Mouse (Mus musculus) hindbrain, embryonic 12.5 days (tissue): ENCODE measurements around the gene Cr2. TPM values are rescaled to one million over a fixed set of nuclear protein-coding genes. Genes with fewer than 3 reads are reported as not detected.
A peak's percentile ranks its signal among the peaks of the same experiment; 100 is the strongest.
"Not testable (repeated sequence)": the region's sequence is repeated elsewhere in the genome, so short reads cannot be mapped to it uniquely, and the experiment has no call there.

ENCODE experiments used
- ATAC-seq: fragments of 200-750 bp; cut with Nextera tagmentation; 2 replicates; pipeline ENCODE4 v1.8.0; 2017; ENCODE audit warnings: moderate TSS enrichment; ENCODE audit not compliant: low FRiP score
- H3K27ac ChIP-seq: fragments of 300-500 bp; sonication (generic); 2 replicates; pipeline ENCODE4 v1.5.1; 2016; ENCODE audit warnings: mild to moderate bottlenecking
- H3K27me3 ChIP-seq: fragments of 300-500 bp; sonication (generic); 2 replicates; pipeline ENCODE4 v1.6.1; 2016; ENCODE audit warnings: mild to moderate bottlenecking
- H3K36me3 ChIP-seq: fragments of 300-500 bp; sonication (generic); 2 replicates; pipeline ENCODE4 v1.6.1; 2016; ENCODE audit warnings: mild to moderate bottlenecking
- H3K4me1 ChIP-seq: fragments of 300-500 bp; sonication (generic); 2 replicates; pipeline ENCODE4 v1.6.1; 2016
- H3K4me2 ChIP-seq: fragments of 300-500 bp; sonication (generic); replicated peaks from 2 replicates; pipeline ENCODE4 v1.6.1; 2016; ENCODE audit warnings: mild to moderate bottlenecking
- H3K4me3 ChIP-seq: fragments of 300-500 bp; sonication (generic); 2 replicates; pipeline ENCODE4 v1.5.1; 2016; ENCODE audit warnings: mild to moderate bottlenecking
- H3K9ac ChIP-seq: fragments of 300-500 bp; sonication (generic); 2 replicates; pipeline ENCODE4 v1.6.1; 2016; ENCODE audit warnings: mild to moderate bottlenecking, moderate library complexity
- H3K9me3 ChIP-seq: fragments of 300-500 bp; sonication (generic); replicated peaks from 2 replicates; pipeline ENCODE4 v1.6.1; 2016; ENCODE audit warnings: mild to moderate bottlenecking
- WGBS: fragments of 180-500 bp; shearing (Covaris S2); methylation state at CpG from one replicate; pipeline ENCODE4 v1.1.7; 2016; 5-methylcytosine and 5-hydroxymethylcytosine counted together
- polyA plus RNA-seq: library from polyadenylated mRNA; unstranded; fragments of >200 nt; fragmentation: Nextera tagmentation; extraction: Ambion mirVana; gene quantifications from 2 replicates; pipeline ENCODE4 v1.2.1, GENCODE M21; 2016

Gene Cr2
- 0.08 and 0.37 TPM in 2 replicates for polyA plus RNA-seq

DNA sequence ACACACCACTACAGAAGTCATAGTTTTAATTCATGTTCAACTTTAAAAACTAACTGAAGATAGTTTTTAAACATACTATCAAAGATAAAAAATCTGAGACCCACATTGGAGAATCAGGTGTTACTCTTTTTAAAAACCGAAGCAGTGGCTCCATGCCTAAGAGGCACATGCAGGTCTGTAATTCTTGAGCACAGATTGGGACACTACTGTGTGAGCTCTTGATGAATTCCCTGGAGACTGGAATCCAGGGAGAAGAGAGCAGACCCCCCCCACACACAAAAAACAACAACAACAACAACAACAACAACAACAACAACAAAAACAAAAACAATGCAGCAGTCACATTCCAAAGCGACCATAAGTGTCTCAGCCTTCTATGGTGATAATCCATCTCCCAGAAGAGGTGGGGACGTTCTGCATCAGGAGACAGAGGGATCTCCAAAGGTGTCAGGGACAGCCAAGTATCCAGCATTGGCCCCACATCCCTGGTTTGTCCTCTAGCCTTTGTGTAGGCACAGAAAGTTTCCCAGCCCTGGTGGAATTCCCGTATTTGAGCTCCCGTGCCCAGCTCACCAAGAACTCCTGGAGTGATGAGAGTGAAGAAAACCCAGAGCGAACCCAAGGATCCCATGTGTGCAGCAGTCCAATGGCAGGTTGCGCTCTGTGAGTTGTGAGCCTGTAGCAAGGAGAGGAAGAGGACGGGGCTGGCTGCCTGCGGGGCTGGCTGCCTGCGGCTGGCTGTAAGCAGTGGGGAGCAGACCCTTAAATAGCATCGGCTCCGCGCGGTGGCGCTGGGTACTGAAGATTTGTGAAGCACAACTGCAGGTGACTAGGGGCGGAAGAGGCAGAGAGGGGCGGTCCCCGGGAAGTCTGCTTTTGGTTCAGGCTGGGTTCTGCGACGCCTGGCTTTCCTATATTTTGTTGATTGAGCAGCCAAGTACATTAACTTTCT is at the start of gene Cr2:
TSS of gene Cr2 (minus strand) at position 737 of the 952 bp plus-strand sequence.
- peak within 1 kb of the TSS; percentile 27; the same call in 1 of the 2 replicates for H3K9ac ChIP-seq
- 9% methylated on average over 20 of the region's 20 CpGs for WGBS
- H3K4me1 ChIP-seq, result peaks cover 3% of the 10 kb centered on the region; the same call in 1 of the 2 replicates
- ATAC-seq, result peak; percentile 97
- H3K4me2 ChIP-seq, result peak within 1 kb of the TSS; percentile 62
- H3K27ac ChIP-seq, result no peak within 1 kb of the TSS
- H3K36me3 ChIP-seq, result no peaks in the 10 kb centered on the region
- no peaks in the 10 kb centered on the region for H3K27me3 ChIP-seq
- H3K9me3 ChIP-seq, result no peaks in the 10 kb centered on the region
- H3K4me3 ChIP-seq, result peak within 1 kb of the TSS; percentile 28

DNA sequence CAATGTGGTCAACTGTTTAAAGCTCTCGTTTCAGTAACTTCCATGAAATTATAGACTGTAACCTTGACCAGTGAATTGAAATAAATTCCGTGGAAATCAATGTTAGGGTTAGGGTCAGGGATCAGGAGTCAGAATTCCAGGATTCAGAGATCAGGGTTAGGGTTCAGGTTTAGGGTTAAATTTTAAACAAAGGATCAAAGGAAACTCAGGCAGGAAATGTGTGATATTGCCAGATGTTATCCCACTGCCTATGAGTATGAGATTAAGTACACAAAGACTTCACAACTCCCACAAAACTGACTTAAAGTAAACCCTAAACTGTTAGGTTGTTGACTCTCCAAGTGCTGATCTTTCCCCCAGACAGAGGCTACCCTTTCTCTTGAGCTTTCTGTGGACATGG is 45.3 kb upstream of the Cr2 start:
- Histone ChIP-seq H3K4me3 (no peak overlapping the region), H3K4me2 (no peak overlapping the region), H3K27me3 (no peaks in the 10 kb centered on the region), H3K9ac (no peak overlapping the region), H3K36me3 (no peaks in the 10 kb centered on the region), H3K9me3 (no peaks in the 10 kb centered on the region), H3K27ac (no peak overlapping the region), H3K4me1 (no peaks in the 10 kb centered on the region)
- 48% methylated on average over 2 of the region's 2 CpGs for WGBS
- no peak for ATAC-seq

GRCm38 (mm10) chr1:195212851-195213250 is 36.3 kb upstream of the Cr2 start:
- H3K4me1 ChIP-seq, H3K4me2 ChIP-seq, ATAC-seq, H3K4me3 ChIP-seq, H3K27ac ChIP-seq, H3K9ac ChIP-seq, H3K27me3 ChIP-seq, H3K36me3 ChIP-seq, H3K9me3 ChIP-seq: not testable (repeated sequence)
- 59% methylated on average over 19 of the region's 19 CpGs for WGBS

DNA sequence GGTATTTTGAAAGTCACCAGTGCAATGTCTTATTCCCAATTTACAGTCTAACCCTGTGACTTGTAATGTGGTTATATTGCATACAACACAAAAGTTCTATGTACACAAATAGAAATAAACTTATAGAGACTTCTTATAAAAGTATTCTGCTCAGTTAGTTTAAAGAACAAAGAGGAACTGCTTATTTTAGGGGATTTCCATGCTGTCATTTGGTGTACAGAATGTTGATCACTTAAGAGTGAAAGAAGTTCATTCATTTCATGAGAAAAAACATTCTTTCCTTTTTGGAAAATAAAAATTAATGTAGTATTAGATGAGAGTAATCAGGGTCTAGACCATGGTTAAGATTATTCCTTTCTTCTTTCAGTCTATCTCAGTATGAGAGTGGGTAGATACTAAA is 8.2 kb upstream of the Cr2 start:
- no peak overlapping the region for H3K4me2 ChIP-seq
- no peaks in the 10 kb centered on the region for H3K36me3 ChIP-seq
- no peak overlapping the region for H3K4me3 ChIP-seq
- H3K27me3 ChIP-seq, result no peaks in the 10 kb centered on the region
- H3K27ac ChIP-seq, result no peak overlapping the region
- no peak for ATAC-seq
- H3K4me1 ChIP-seq, result no peaks in the 10 kb centered on the region
- no peak overlapping the region for H3K9ac ChIP-seq
- H3K9me3 ChIP-seq, result no peaks in the 10 kb centered on the region

DNA sequence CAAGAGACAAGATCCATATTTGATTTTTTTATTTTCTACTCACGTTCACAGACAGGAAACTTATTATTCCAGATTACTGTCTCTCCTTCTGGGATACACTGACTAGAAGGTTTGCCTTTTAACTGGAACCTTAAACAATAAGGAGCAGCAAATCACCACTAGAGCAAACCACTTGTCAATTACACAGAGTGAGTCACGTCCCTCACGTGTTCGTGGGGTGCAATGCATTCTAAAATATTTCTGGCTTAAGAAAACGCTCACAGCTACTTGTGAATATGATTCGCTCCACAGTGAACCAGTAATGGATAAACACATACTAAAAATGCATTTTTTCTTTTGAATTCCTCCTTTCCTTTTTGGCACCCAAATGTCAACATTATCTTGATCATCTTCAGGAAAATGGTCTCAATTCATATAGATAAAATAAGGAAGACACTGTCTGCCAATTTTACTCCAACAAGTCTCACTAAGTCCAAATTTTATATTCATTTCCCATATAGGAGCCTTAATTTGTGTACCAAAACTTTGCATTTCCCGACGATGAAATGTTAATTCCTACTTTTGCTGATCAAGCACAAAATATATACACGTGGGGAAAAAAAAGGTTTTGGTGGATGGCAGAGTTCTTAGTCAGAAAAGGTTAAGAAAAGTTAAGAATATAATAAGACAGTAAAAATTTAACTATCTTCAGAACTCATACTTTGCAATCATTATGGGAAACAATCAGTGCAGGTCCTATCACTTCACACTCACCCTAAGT is 11.3 kb downstream of the Cr2 start:
- H3K9me3 ChIP-seq, result no peaks in the 10 kb centered on the region
- WGBS, result 85% methylated on average over 9 of the region's 9 CpGs

GRCm38 (mm10) chr1:195132070-195132469 is 44.4 kb downstream of the Cr2 start:
- Histone ChIP-seq H3K27ac (no peak overlapping the region), H3K4me1 (peaks cover 5% of the 10 kb centered on the region; the same call in 1 of the 2 replicates), H3K4me3 (peak overlapping the region; percentile 60; the same call in 1 of the 2 replicates), H3K27me3 (no peaks in the 10 kb centered on the region), H3K9me3 (no peaks in the 10 kb centered on the region), H3K36me3 (0 out of 2 replicates have a peak, but pooled peaks cover 6% of the 10 kb centered on the region), H3K9ac (no peak overlapping the region), H3K4me2 (peak overlapping the region; percentile 55)
- ATAC-seq, result no peak
- WGBS, result 54% methylated on average over 3 of the region's 3 CpGs

More for the DNA sequence above, 11.3 kb downstream of the Cr2 start:
- Histone ChIP-seq H3K36me3 (no peaks in the 10 kb centered on the region), H3K9ac (no peak overlapping the region), H3K4me1 (no peaks in the 10 kb centered on the region), H3K27ac (no peak overlapping the region), H3K27me3 (no peaks in the 10 kb centered on the region), H3K4me3 (no peak overlapping the region), H3K4me2 (no peak overlapping the region)
- ATAC-seq, result no peak

GRCm38 (mm10) chr1:195131675-195132015 is 44.9 kb downstream of the Cr2 start:
- Histone ChIP-seq H3K4me3 (peak overlapping the region; percentile 60), H3K4me2 (peak overlapping the region; percentile 55), H3K36me3 (0 out of 2 replicates have a peak, but pooled peaks cover 6% of the 10 kb centered on the region), H3K27ac (peak overlapping the region; percentile 91), H3K9ac (peak overlapping the region; percentile 76; the same call in 1 of the 2 replicates), H3K27me3 (no peaks in the 10 kb centered on the region), H3K4me1 (peaks cover 5% of the 10 kb centered on the region; the same call in 1 of the 2 replicates), H3K9me3 (no peaks in the 10 kb centered on the region)
- WGBS, result 32% methylated on average over 4 of the region's 4 CpGs
- ATAC-seq, result no peak

DNA sequence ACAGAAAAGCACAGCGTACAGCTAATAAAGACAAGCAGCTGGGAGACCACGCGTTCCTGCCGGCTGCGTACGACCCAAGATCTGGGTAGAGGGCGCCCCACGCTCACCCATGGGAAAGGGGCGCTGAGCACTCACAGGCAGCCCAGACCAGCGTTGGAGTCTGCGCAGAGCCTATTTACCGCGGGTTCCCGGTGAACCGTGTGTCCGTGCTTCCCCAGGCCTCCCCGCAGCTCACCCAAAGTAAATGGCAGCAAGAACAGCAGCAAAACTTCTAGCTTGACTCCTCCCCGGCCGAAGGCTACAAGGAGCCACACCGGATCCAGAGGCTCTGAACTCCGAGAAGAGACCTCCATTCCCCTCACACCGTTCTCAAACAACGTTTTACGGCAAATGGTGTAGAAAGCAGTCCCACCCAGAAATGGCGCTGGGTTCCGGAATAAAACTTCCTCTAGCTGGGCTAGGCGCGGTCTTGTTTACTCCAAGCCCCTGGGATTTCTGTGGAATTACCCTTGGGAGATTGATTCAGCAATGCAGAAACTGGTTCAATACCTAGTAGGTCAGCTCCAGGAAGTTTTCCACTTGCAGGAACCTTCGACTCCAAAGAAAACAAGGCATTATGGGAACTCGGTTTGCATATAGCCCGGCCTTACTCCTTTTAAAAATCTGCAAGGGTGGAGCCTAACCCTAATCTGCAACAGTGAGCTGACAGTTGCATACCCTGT is 45.4 kb downstream of the Cr2 start, which contains the start of gene Cr1l:
TSS of gene Cr1l (minus strand) at position 634 of the 722 bp plus-strand sequence.
- WGBS, result 0% methylated on average over 31 of the region's 31 CpGs
- 0 out of 2 replicates have a peak, but pooled peaks cover 6% of the 10 kb centered on the region for H3K36me3 ChIP-seq
- H3K27ac ChIP-seq, result peak within 1 kb of the TSS; percentile 91
- H3K27me3 ChIP-seq, result no peaks in the 10 kb centered on the region
- peak; percentile 99 for ATAC-seq
- H3K4me1 ChIP-seq, result peaks cover 5% of the 10 kb centered on the region; the same call in 1 of the 2 replicates
- H3K4me3 ChIP-seq, result peak within 1 kb of the TSS; percentile 60
- H3K9me3 ChIP-seq, result no peaks in the 10 kb centered on the region
- peak within 1 kb of the TSS; percentile 55 for H3K4me2 ChIP-seq
- peak within 1 kb of the TSS; percentile 76 for H3K9ac ChIP-seq

GRCm38 (mm10) chr1:195130479-195130878 is 46.0 kb downstream of the Cr2 start:
- no peaks in the 10 kb centered on the region for H3K9me3 ChIP-seq
- H3K9ac ChIP-seq, result peak overlapping the region; percentile 76
- peak overlapping the region; percentile 60 for H3K4me3 ChIP-seq
- 0 out of 2 replicates have a peak, but pooled peaks have one; percentile 42 for ATAC-seq
- 18% methylated on average over 2 of the region's 2 CpGs for WGBS
- H3K36me3 ChIP-seq, result 0 out of 2 replicates have a peak, but pooled peaks cover 6% of the 10 kb centered on the region
- peak overlapping the region; percentile 91 for H3K27ac ChIP-seq
- peak overlapping the region; percentile 55 for H3K4me2 ChIP-seq
- no peaks in the 10 kb centered on the region for H3K27me3 ChIP-seq
- peaks cover 5% of the 10 kb centered on the region; the same call in 1 of the 2 replicates for H3K4me1 ChIP-seq

GRCm38 (mm10) chr1:195129867-195130266 is 46.6 kb downstream of the Cr2 start:
- Histone ChIP-seq H3K27me3 (no peaks in the 10 kb centered on the region), H3K4me2 (0 out of 2 replicates have a peak overlapping the region, but pooled peaks have one; percentile 25), H3K4me1 (peaks cover 5% of the 10 kb centered on the region; the same call in 1 of the 2 replicates), H3K4me3 (no peak overlapping the region), H3K9ac (no peak overlapping the region), H3K27ac (no peak overlapping the region), H3K9me3 (no peaks in the 10 kb centered on the region), H3K36me3 (0 out of 2 replicates have a peak, but pooled peaks cover 6% of the 10 kb centered on the region)
- ATAC-seq, result no peak
- 84% methylated on average over 1 of the region's 1 CpGs for WGBS

GRCm38 (mm10) chr1:195114414-195114813 is 62.1 kb downstream of the Cr2 start:
- peaks cover 21% of the 10 kb centered on the region for H3K36me3 ChIP-seq
- no peak overlapping the region for H3K4me2 ChIP-seq
- 95% methylated on average over 1 of the region's 1 CpGs for WGBS
- no peak overlapping the region for H3K4me3 ChIP-seq
- no peak overlapping the region for H3K9ac ChIP-seq
- no peak for ATAC-seq
- H3K27ac ChIP-seq, result no peak overlapping the region
- H3K4me1 ChIP-seq, result no peaks in the 10 kb centered on the region
- no peaks in the 10 kb centered on the region for H3K9me3 ChIP-seq
- no peaks in the 10 kb centered on the region for H3K27me3 ChIP-seq
